Mouse (Mus musculus): ENCODE measurements around the gene Mogs.

DNA sequence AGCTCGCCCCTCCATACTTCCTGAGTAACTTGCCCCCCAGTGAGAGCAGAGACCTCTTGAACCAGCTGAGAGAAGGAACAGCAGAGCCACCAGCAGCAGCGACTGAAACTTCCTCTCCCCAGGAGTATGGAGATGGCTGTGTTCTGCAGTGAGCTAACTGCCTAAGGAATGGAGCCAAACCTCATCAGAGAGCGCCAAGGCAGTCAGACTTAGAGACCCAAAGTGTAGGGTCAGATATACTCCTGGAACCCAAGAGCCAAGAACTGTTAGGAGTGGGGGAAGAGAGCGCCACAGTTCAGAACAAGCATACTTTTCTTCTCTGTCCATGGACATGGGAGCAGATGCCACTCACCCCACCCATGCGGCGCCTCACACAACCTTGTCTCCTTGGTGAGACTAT, 48.9 kb upstream of the Mogs start:
- no peak for TF ChIP-seq CTCF (IDR thresholded peaks at IDR 0.05; ENCODE audit: control insufficient read depth, insufficient read depth, insufficient read length)
- TF ChIP-seq USF1 (IDR thresholded peaks at IDR 0.05; ENCODE audit: low read depth): no peak
